Mouse (Mus musculus): ENCODE results near the gene Zranb3. TPM values are rescaled to one million over a fixed set of nuclear protein-coding genes. Genes with fewer than 3 reads are reported as not detected.
A peak's percentile ranks its signal among the peaks of the same experiment; 100 is the strongest.
"Not testable (repeated sequence)": the region's sequence is repeated elsewhere in the genome, so short reads cannot be mapped to it uniquely, and the experiment has no call there.

The Zranb3 gene
- polyA plus RNA-seq, 1 experiment from 2014 or later: 10.4 TPM

GRCm38 (mm10) chr1:128003712-128004370 lies 99.0 kb downstream of the Zranb3 start:
- 94% methylated on average over 4 of the region's 4 CpGs for WGBS
- Histone ChIP-seq H3K4me3 (no peak overlapping the region), H3K4me1 (replicated peaks) (no peaks in the 10 kb centered on the region), H3K27me3 (ENCODE audit: insufficient read depth, poor library complexity, severe bottlenecking) (no peaks in the 10 kb centered on the region), H3K36me3 (peaks cover 8% of the 10 kb centered on the region), H3K9me3 (no peaks in the 10 kb centered on the region), H3K27ac (no peak overlapping the region)
- DNase-seq (ENCODE audit: low spot score): no peak

GRCm38 (mm10) chr1:128002159-128002558 lies 100.7 kb downstream of the Zranb3 start:
- no peak overlapping the region for H3K4me3 ChIP-seq
- H3K27me3 ChIP-seq (ENCODE audit: insufficient read depth, poor library complexity, severe bottlenecking): no peaks in the 10 kb centered on the region
- DNase-seq (ENCODE audit: low spot score): no peak
- WGBS: 90% methylated on average over 2 of the region's 2 CpGs
- H3K4me1 ChIP-seq (replicated peaks): no peaks in the 10 kb centered on the region
- H3K27ac ChIP-seq: no peak overlapping the region
- H3K36me3 ChIP-seq: peaks cover 17% of the 10 kb centered on the region
- no peaks in the 10 kb centered on the region for H3K9me3 ChIP-seq

- not testable (repeated sequence) for H3K4me1 ChIP-seq (replicated peaks); H3K9me3 ChIP-seq; H3K27ac ChIP-seq; DNase-seq (ENCODE audit: low spot score); H3K4me3 ChIP-seq; H3K27me3 ChIP-seq (ENCODE audit: insufficient read depth, poor library complexity, severe bottlenecking)
- WGBS: 85% methylated on average over 4 of the region's 4 CpGs
- peaks cover 15% of the 10 kb centered on the region; the same call in 1 of the 2 replicates for H3K36me3 ChIP-seq
Observed at GRCm38 (mm10) chr1:128000931-128001330, 101.9 kb downstream of the Zranb3 start.

GRCm38 (mm10) chr1:127993892-127994291 lies 109.0 kb downstream of the Zranb3 start:
- DNase-seq (ENCODE audit: low spot score): no peak
- no peaks in the 10 kb centered on the region for H3K9me3 ChIP-seq
- H3K36me3 ChIP-seq: peaks cover 43% of the 10 kb centered on the region
- H3K27ac ChIP-seq: no peak overlapping the region
- peaks cover 8% of the 10 kb centered on the region for H3K4me1 ChIP-seq (replicated peaks)
- H3K4me3 ChIP-seq: no peak overlapping the region
- H3K27me3 ChIP-seq (ENCODE audit: insufficient read depth, poor library complexity, severe bottlenecking): no peaks in the 10 kb centered on the region
- 97% methylated on average over 4 of the region's 4 CpGs for WGBS

GRCm38 (mm10) chr1:127989876-127990731 lies 112.7 kb downstream of the Zranb3 start:
- DNase-seq (ENCODE audit: low spot score): peak; percentile 9
- Histone ChIP-seq H3K36me3 (peaks cover 41% of the 10 kb centered on the region), H3K4me1 (replicated peaks) (peaks cover 8% of the 10 kb centered on the region), H3K9me3 (no peaks in the 10 kb centered on the region), H3K27me3 (ENCODE audit: insufficient read depth, poor library complexity, severe bottlenecking) (no peaks in the 10 kb centered on the region), H3K4me3 (no peak overlapping the region), H3K27ac (peak overlapping the region; percentile 67)
- 45% methylated on average over 9 of the region's 9 CpGs for WGBS

GRCm38 (mm10) chr1:127989387-127989786 lies 113.5 kb downstream of the Zranb3 start:
- Histone ChIP-seq H3K4me1 (replicated peaks) (peaks cover 8% of the 10 kb centered on the region), H3K4me3 (no peak overlapping the region), H3K36me3 (peaks cover 41% of the 10 kb centered on the region), H3K9me3 (no peaks in the 10 kb centered on the region), H3K27me3 (ENCODE audit: insufficient read depth, poor library complexity, severe bottlenecking) (no peaks in the 10 kb centered on the region), H3K27ac (no peak overlapping the region)
- 83% methylated on average over 4 of the region's 4 CpGs for WGBS
- DNase-seq (ENCODE audit: low spot score): no peak

GRCm38 (mm10) chr1:127988246-127988645 lies 114.6 kb downstream of the Zranb3 start:
- no peaks in the 10 kb centered on the region for H3K9me3 ChIP-seq
- no peak overlapping the region for H3K4me3 ChIP-seq
- H3K27ac ChIP-seq: no peak overlapping the region
- peaks cover 8% of the 10 kb centered on the region for H3K4me1 ChIP-seq (replicated peaks)
- no peak for DNase-seq (ENCODE audit: low spot score)
- H3K36me3 ChIP-seq: peaks cover 37% of the 10 kb centered on the region
- H3K27me3 ChIP-seq (ENCODE audit: insufficient read depth, poor library complexity, severe bottlenecking): no peaks in the 10 kb centered on the region
- WGBS: 89% methylated on average over 3 of the region's 3 CpGs

GRCm38 (mm10) chr1:127985391-127985790 lies 117.5 kb downstream of the Zranb3 start:
- DNase-seq (ENCODE audit: low spot score): peak; percentile 14
- no peak overlapping the region for H3K4me3 ChIP-seq
- no peaks in the 10 kb centered on the region for H3K9me3 ChIP-seq
- 31% methylated on average over 3 of the region's 3 CpGs for WGBS
- H3K36me3 ChIP-seq: peaks cover 15% of the 10 kb centered on the region; the same call in 1 of the 2 replicates
- peaks cover 4% of the 10 kb centered on the region for H3K4me1 ChIP-seq (replicated peaks)
- H3K27ac ChIP-seq: no peak overlapping the region
- H3K27me3 ChIP-seq (ENCODE audit: insufficient read depth, poor library complexity, severe bottlenecking): no peaks in the 10 kb centered on the region

GRCm38 (mm10) chr1:127983274-127983993 lies 119.4 kb downstream of the Zranb3 start:
- Histone ChIP-seq H3K9me3 (no peaks in the 10 kb centered on the region), H3K27me3 (ENCODE audit: insufficient read depth, poor library complexity, severe bottlenecking) (no peaks in the 10 kb centered on the region), H3K4me1 (replicated peaks) (no peaks in the 10 kb centered on the region), H3K36me3 (peaks cover 5% of the 10 kb centered on the region; the same call in 1 of the 2 replicates), H3K27ac (no peak overlapping the region), H3K4me3 (no peak overlapping the region)
- WGBS: 94% methylated on average over 5 of the region's 5 CpGs
- DNase-seq (ENCODE audit: low spot score): no peak

- Histone ChIP-seq H3K4me3 (no peak overlapping the region), H3K4me1 (replicated peaks) (no peaks in the 10 kb centered on the region), H3K27me3 (ENCODE audit: insufficient read depth, poor library complexity, severe bottlenecking) (no peaks in the 10 kb centered on the region), H3K36me3 (no peaks in the 10 kb centered on the region; the same call in 1 of the 2 replicates), H3K27ac (0 out of 2 replicates have a peak overlapping the region, but pooled peaks have one; percentile 35), H3K9me3 (no peaks in the 10 kb centered on the region)
- DNase-seq (ENCODE audit: low spot score): no peak
- WGBS: 88% methylated on average over 3 of the region's 3 CpGs
Observed at GRCm38 (mm10) chr1:127982268-127982667, 120.6 kb downstream of the Zranb3 start.

GRCm38 (mm10) chr1:127980911-127981559 lies 121.8 kb downstream of the Zranb3 start:
- DNase-seq (ENCODE audit: low spot score): no peak
- Histone ChIP-seq H3K4me1 (replicated peaks) (no peaks in the 10 kb centered on the region), H3K36me3 (peaks cover 1% of the 10 kb centered on the region), H3K4me3 (no peak overlapping the region), H3K27ac (no peak overlapping the region), H3K27me3 (ENCODE audit: insufficient read depth, poor library complexity, severe bottlenecking) (no peaks in the 10 kb centered on the region), H3K9me3 (no peaks in the 10 kb centered on the region)
- 80% methylated on average over 2 of the region's 2 CpGs for WGBS

- Histone ChIP-seq H3K4me1 (replicated peaks) (no peaks in the 10 kb centered on the region), H3K27me3 (ENCODE audit: insufficient read depth, poor library complexity, severe bottlenecking) (no peaks in the 10 kb centered on the region), H3K4me3 (no peak overlapping the region), H3K9me3 (no peaks in the 10 kb centered on the region), H3K36me3 (peaks cover 5% of the 10 kb centered on the region), H3K27ac (no peak overlapping the region)
- WGBS: 98% methylated on average over 1 of the region's 1 CpGs
- no peak for DNase-seq (ENCODE audit: low spot score)
Observed at GRCm38 (mm10) chr1:127978125-127978524, 124.7 kb downstream of the Zranb3 start.
